Mouse (Mus musculus) cerebellum, postnatal 4 days (tissue): ENCODE data around the gene Gm16485.

ENCODE experiments used
- DNase-seq, 2 experiments: peaks; one replicate each; pipeline ENCODE4 v3.0.0; 2022; ENCODE audit warnings: low spot score in 2 of 2, mixed read lengths in 1 of 2

Gene Gm16485

DNA sequence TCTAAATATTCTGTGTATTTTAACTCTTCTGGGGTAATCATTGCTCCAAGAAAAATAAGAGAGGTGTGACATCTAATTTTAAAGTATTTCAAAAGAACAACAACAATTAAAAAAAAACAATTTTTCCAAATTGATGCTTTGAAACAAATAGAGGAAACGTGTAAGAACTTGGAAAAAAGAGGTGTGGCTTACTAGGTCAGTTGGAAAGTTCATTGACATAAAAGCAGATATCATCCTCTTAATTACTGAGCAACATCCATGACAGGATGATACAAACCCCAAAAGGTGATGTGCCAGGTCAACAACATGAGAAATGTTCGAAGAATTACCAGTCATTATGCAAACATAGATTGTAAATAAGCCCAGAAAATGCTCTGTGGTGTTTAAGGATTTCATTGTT lies at the start of gene Gm16485:
Gm16485 (plus strand) TSS at position 301 of the 400 bp plus-strand sequence.
- DNase-seq, result no peak

DNA sequence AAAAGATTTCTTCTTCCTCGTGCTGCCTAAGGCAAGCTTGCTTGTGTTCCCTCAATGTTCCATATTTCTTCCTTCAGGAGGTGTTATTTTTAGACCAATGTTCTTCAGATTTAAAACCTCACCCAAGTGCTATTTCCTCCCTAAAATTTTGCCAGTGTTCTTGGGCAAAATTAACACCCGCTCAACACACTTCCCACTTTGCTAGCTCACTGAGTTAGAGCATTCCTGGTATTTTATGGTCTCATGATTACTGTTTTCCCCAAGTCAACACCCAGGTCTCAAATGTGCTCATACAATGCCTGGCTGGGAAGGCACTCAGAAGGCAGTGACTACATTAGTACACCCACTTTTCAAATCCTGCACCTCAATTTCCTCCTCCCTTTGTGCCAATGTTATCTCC lies 44.0 kb upstream of the Gm16485 start:
- no peak for DNase-seq

DNA sequence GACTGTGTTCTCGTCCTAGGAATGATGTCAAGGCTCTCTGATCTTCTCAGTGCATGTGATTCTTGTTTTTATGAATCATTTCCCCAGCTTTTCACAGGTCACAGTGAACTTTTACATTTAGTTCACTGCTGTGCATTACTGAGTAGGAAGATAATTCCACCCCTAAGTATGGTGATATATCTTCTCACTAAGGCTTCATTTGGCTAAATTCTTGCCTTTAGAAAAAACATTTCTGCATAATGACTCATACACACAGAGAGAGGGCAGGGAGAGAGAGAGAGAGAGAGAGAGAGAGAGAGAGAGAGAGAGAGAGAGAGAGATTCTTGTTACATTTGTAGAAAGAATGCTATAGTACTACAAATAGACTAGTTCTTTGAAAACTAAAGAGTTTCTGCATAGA lies 33.8 kb upstream of the Gm16485 start:
- DNase-seq, result no peak

DNA sequence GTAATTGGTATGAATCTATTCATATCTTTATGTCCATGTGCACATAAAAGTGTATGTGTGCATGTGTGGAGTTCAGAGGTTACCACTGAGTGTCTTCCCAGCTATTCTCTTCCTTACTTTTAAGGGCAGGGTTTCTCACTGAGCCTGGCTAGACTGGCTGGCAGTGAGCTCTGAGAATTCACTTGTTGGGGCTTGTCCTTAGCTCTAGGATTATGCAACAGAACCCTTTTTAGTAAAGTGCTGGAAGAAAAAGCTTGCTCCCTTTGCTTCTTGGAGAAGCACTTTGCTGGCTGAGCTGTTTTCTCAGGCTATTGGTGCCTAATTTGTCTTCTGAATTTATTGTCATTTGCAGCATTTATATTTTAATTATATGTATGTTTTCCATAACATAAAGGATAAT lies 18.3 kb upstream of the Gm16485 start:
- DNase-seq, result no peak

DNA sequence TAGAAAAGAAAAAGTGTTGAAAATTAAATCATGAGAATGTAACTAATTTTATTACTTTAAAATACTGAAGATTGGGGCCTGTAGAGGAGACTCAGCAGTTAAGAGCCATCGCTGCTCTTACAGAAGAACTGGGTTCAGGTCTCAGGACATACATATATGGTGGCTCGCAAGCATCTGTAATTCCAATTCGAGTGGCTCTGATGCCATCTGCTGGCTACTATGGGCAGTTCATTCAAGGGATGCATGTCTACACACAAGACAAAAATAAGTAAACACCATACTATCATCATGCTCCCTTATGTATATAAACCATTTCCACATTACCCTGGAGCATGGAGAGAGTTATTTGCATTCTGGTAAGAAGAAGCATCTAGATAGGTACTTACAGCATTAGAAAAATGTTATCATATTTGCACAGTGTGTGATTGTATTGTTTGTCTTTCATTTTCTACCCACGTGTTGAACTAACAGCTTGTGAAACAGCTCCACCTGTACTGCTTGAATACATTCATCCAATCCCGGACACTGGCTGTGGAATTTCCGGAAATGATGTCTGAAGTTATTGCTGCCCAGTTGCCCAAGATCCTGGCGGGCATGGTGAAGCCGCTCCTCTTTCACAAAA lies 7.0 kb upstream of the Gm16485 start:
- DNase-seq, result peak in 1 of 2 experiments; percentile 21

DNA sequence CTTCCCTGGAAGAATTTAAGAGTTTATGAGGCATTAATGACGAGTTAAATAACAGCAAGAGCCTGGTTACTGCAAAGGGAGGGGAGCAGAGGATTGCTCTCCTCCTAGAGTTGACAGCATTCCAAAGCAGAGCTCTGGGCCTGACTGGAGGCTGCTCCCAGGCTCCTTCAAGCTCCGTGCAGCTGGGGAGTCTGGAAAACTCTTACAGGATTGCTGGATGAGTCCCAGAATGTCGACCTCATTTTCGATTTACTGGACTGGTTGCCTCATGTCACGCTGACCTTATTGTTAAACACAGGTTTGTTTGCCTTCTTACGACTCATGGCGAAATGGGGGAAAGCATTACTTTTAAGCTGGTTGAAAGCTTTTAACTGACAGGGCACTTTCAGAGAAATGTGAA lies 1.4 kb upstream of the Gm16485 start:
- no peak for DNase-seq

DNA sequence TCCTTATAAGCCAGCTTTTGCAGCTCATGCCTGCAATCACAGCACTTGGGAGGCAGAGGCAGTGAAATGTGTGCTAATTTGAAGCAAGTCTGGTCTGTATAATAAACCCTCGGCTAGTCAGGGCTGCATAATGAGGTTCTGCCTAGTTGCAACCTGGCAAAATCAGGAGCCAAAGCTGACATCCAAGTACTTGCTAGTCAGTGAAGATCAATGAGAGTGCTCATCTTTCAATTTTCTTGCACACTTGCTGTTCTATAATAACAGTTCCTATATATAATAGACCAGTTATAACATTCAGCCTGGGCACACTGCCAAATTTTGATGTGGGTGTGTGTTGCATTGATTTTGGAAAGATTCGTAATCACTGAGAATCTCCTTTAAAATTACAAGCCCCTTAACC lies 6.2 kb downstream of the Gm16485 start:
- no peak for DNase-seq

DNA sequence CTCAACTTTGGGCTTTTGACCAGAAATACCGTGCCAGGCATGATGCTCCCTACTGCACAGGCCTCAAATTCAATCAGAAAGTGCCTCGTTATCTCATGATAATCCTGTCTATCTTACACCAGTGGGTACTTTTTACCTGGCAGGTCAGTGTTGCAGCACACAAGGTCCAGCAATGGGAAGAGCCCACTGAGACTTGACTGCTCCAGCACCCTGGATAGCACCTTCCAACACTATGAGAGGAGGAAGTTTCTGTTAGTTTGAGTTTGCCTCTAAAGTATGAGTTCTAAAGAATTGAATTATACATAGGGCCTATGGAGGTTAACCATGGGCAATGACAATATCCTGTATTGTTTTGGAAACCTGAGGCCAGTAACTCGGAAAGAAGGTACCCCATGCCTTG lies 10.7 kb downstream of the Gm16485 start:
- no peak for DNase-seq

DNA sequence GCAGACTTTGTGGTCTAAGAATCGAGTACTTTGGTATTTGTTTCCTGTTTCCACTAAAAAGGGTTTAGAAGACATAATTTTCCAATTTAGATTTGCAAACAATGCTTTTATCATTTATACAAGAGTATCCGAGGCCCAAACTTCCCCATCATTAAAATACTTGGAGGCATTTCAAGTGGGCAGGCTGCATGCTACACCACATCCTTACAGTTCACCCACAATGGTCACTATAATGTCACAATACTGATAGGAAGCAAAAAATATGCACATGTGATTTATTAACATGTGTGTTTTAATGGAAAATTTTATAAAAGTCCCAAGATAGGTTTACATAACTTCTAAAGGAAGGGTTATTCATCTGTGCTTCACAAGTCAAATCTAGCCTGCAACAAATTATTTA lies 24.9 kb downstream of the Gm16485 start:
- no peak for DNase-seq

DNA sequence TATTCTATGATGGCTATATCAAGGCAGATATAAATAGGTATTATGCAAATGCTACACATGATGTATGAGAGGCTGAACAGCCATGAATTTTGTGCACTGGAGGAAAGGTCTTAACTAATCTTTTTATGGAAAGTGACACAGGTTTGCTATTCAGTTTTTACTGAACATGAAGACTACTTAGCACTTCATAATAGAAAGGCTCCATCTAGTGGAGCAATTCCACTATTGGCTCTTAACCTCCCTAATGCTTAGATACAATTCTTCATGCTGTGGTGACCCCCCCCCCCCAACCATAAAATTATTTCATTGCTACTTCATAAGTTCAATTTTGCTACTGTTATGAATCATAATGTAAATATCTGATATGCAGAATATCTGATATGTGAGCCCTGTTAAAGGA lies 29.6 kb downstream of the Gm16485 start:
- DNase-seq, result no peak

DNA sequence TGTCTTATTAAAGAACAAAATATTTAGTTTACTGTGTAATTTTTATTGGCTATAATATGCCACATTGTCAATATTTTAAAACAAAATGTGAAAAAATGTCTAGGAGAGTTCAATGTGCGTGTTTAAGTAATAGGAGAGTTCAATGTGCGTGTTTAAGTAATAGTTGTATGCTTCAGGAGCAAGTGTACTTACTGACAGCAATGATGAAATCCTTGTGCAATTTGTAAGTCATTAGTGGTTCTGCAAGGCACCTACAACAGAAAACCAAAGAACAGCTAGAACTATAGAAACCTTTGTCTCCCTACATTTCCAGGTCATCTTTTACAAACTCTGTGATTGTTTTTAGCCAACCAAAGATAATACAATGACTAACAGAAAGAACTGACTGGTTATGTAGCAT lies 43.5 kb downstream of the Gm16485 start:
- no peak for DNase-seq
